Mouse (Mus musculus) ES-E14 (cell line): ENCODE data around the gene Pitpnm2. TPM values are rescaled to one million over a fixed set of nuclear protein-coding genes. Genes with fewer than 3 reads are reported as not detected.

ENCODE experiments used
- DNase-seq: peaks from one replicate; pipeline ENCODE4 v3.0.0-alpha.2; 2013; ENCODE audit warnings: low read depth, low spot score
- H3K27ac ChIP-seq: 2 replicates; pipeline ENCODE4 v1.5.1; 2012; ENCODE audit warnings: low read depth, mild to moderate bottlenecking, low read length, moderate library complexity, mixed read lengths; ENCODE audit not compliant: poor library complexity, insufficient read depth, severe bottlenecking
- H3K36me3 ChIP-seq: 2 replicates; pipeline ENCODE4 v1.6.1; 2012; ENCODE audit warnings: mild to moderate bottlenecking, low read length, moderate library complexity, mixed read lengths; ENCODE audit not compliant: control insufficient read depth, poor library complexity, insufficient read depth, severe bottlenecking
- H3K4me1 ChIP-seq, 2 experiments: fragments of 150-350 bp in 1 of 2; sonication (generic) in 1 of 2; 2 replicates each; pipeline ENCODE4 v1.6.1; 2012; ENCODE audit warnings: low read length in 2 of 2, mild to moderate bottlenecking in 1 of 2, mixed read lengths in 1 of 2; ENCODE audit not compliant: control insufficient read depth in 2 of 2, insufficient read depth in 2 of 2, poor library complexity in 1 of 2
- H3K4me3 ChIP-seq, 2 experiments: fragments of 150-350 bp in 1 of 2; sonication (generic) in 1 of 2; 2 replicates each; pipeline ENCODE4 v1.5.1; 2012; ENCODE audit warnings: low read length in 2 of 2, low read depth in 1 of 2, mild to moderate bottlenecking in 1 of 2, mixed read lengths in 1 of 2; ENCODE audit not compliant: insufficient read depth in 1 of 2, poor library complexity in 1 of 2, severe bottlenecking in 1 of 2
- H3K9ac ChIP-seq: 2 replicates; pipeline ENCODE4 v1.6.1; 2012; ENCODE audit warnings: low read depth, mild to moderate bottlenecking, low read length, mixed read lengths; ENCODE audit not compliant: poor library complexity, insufficient read depth, severe bottlenecking
- H3K9me3 ChIP-seq: fragments of 150-350 bp; sonication (generic); 2 replicates; pipeline ENCODE4 v1.6.1; 2012; ENCODE audit warnings: low read depth, mild to moderate bottlenecking, low read length; ENCODE audit not compliant: control insufficient read depth, insufficient read depth
- CHD2 ChIP-seq: IDR thresholded peaks from 2 replicates; pipeline ENCODE4 v1.6.1; 2014; ENCODE audit warnings: mild to moderate bottlenecking, low read depth, low read length, inconsistent platforms
- HCFC1 ChIP-seq: IDR thresholded peaks from 2 replicates; pipeline ENCODE4 v1.6.1; 2012; ENCODE audit warnings: low read length, inconsistent platforms, borderline replicate concordance; ENCODE audit not compliant: insufficient read depth
- MAFK ChIP-seq: IDR thresholded peaks from 2 replicates; pipeline ENCODE4 v1.6.1; 2014; ENCODE audit warnings: mild to moderate bottlenecking, low read depth, low read length, inconsistent platforms; ENCODE audit not compliant: insufficient read depth
- ZC3H11A ChIP-seq: IDR thresholded peaks from 2 replicates; pipeline ENCODE4 v1.6.1; 2012; ENCODE audit warnings: low read depth, mild to moderate bottlenecking, inconsistent platforms, low read length, borderline replicate concordance
- ZNF384 ChIP-seq: IDR thresholded peaks from 2 replicates; pipeline ENCODE4 v1.6.1; 2012; ENCODE audit warnings: low read depth, low read length, inconsistent platforms
- in situ Hi-C, 2 experiments: fragments of 600-800 bp; cut with MboI; formaldehyde crosslinking; loops; one replicate each; pipeline ENCODE4 v1.15.1; 2025; ENCODE audit warnings: low sequenced_read_pairs in 2 of 2, inconsistent platforms in 1 of 2; ENCODE audit not compliant: unreplicated experiment in 2 of 2
- total RNA-seq: library from RNA; depleted of rRNA; stranded (reverse); fragments of 300-350 nt; gene quantifications from 2 replicates; pipeline ENCODE4 v1.2.3, GENCODE M21; 2012

The Pitpnm2 gene
- total RNA-seq, 1 experiment = 6.6 TPM

GRCm38 (mm10) chr5:124213588-124214469, 35.7 kb downstream of the Pitpnm2 start:
- in situ Hi-C loops = no loop called here
- H3K4me1 ChIP-seq = peaks cover 6% of the 10 kb centered on the region in 2 experiments; a peak in 2 of 4 replicates

GRCm38 (mm10) chr5:124211669-124212068, 37.9 kb downstream of the Pitpnm2 start:
- no peak for DNase-seq
- Histone ChIP-seq H3K9me3 (no peaks in the 10 kb centered on the region), H3K4me3 (no peak overlapping the region), H3K9ac (no peak overlapping the region), H3K4me1 (peaks cover 6 to 17% of the 10 kb centered on the region in 2 experiments), H3K36me3 (no peaks in the 10 kb centered on the region), H3K27ac (no peak overlapping the region)
- TF ChIP-seq HCFC1 = no peak
- TF ChIP-seq ZC3H11A = no peak
- TF ChIP-seq MAFK = no peak
- TF ChIP-seq CHD2 = no peak
- no peak for TF ChIP-seq ZNF384
- in situ Hi-C loops = no loop called here

More at GRCm38 (mm10) chr5:124213588-124214469, 35.7 kb downstream of the Pitpnm2 start:
- no peaks in the 10 kb centered on the region for H3K36me3 ChIP-seq
- H3K9ac ChIP-seq = no peak overlapping the region
- H3K4me3 ChIP-seq = no peak overlapping the region
- TF ChIP-seq CHD2 = no peak
- TF ChIP-seq ZC3H11A = no peak
- TF ChIP-seq ZNF384 = no peak
- TF ChIP-seq HCFC1 = no peak
- no peak for TF ChIP-seq MAFK
- DNase-seq = no peak
- H3K9me3 ChIP-seq = no peaks in the 10 kb centered on the region
- H3K27ac ChIP-seq = no peak overlapping the region

GRCm38 (mm10) chr5:124211234-124211633, 38.3 kb downstream of the Pitpnm2 start:
- TF ChIP-seq CHD2 (no peak), MAFK (no peak), HCFC1 (no peak), ZC3H11A (no peak), ZNF384 (no peak)
- Histone ChIP-seq H3K9ac (no peak overlapping the region), H3K4me1 (peaks cover 6 to 18% of the 10 kb centered on the region in 2 experiments), H3K27ac (no peak overlapping the region), H3K4me3 (no peak overlapping the region), H3K36me3 (no peaks in the 10 kb centered on the region), H3K9me3 (no peaks in the 10 kb centered on the region)
- in situ Hi-C loops = no loop called here
- DNase-seq = no peak

GRCm38 (mm10) chr5:124210281-124211016, 39.1 kb downstream of the Pitpnm2 start:
- no peaks in the 10 kb centered on the region for H3K36me3 ChIP-seq
- no peak for DNase-seq
- in situ Hi-C loops = no loop called here
- TF ChIP-seq ZC3H11A (no peak), ZNF384 (no peak), MAFK (no peak), HCFC1 (no peak), CHD2 (no peak)
- H3K27ac ChIP-seq = no peak overlapping the region
- H3K4me3 ChIP-seq = peak overlapping the region in 1 of 2 experiments; percentile 22; a peak in 1 of 4 replicates
- peaks cover 8 to 24% of the 10 kb centered on the region in 2 experiments for H3K4me1 ChIP-seq
- no peak overlapping the region for H3K9ac ChIP-seq
- H3K9me3 ChIP-seq = no peaks in the 10 kb centered on the region
